Mouse (Mus musculus) adrenal gland, adult 8-10 months (tissue): ENCODE results near the gene Bak1. TPM values are rescaled to one million over a fixed set of nuclear protein-coding genes. Genes with fewer than 3 reads are reported as not detected.

Experiments used
- DNase-seq: peaks from one replicate; pipeline ENCODE4 v3.0.0; 2022
- total RNA-seq, 4 experiments: library from RNA; stranded (reverse); gene quantifications; 2 replicates each; pipeline ENCODE4 v1.2.4; 2022

Bak1 gene
- 10 to 100 TPM; 30.6 to 34.9 (median 32.4) TPM for total RNA-seq

DNA sequence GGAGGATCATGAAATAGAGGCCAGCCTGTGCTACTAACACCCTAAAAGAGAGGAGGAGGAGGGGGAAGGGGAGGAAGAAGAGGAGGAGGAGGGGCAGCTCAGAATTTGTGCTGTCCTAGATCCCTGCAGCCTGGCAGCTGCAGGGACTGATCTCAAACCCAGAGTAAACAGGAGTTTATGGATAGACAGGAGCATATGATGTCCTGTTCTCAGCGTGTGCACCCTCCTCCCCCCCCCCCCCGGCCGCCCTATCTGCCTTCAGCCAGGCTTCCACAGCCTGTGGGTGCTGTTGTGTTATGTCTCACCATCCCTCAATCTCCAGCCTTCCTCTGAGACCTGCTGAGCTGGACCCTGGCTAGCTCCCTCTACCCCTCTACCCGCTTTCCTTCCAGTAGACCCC lies at the start of gene Bak1:
Gene Bak1 (minus strand): TSS at position 101 of the 400 bp plus-strand sequence.
- no peak for DNase-seq

DNA sequence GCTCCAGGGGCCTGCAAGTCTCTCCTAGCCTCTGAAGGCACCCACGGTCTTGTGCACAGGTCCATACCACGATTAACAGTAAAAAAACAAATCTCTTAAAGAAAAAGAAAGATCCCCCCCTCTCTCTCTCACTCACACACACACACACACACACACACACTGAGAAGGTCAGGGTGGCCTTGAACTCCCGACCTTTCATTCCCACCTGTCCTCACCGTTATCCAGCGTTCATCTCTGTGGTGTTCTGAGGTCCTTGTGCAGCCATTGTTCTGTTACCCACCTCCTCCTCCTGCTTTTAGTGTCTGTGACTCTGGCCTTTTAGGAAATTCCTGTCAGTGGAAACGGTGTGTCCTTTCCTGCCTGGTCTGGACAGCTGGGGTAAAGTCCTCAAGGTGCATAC lies 49.7 kb upstream of the Bak1 start:
- DNase-seq: no peak

DNA sequence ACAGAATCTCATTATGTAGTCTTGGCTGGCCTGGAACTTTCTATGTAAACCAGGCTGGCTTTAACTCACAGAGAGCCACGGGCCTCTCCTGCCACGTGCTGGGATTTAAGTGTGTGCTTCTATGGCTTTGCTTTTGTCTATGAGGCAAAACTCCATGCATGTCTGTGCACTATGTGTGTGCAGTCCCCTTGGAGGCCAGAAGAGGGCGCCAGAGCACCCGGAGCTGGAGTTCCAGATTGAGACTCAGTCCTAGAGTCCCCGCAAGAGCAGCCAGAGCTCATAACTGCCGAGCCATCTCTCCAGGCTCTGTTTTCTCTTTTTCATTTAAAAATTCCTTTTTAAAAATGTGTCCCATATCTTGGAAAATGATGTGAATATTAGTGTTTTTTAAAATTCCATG lies 49.1 kb upstream of the Bak1 start:
- DNase-seq: no peak

DNA sequence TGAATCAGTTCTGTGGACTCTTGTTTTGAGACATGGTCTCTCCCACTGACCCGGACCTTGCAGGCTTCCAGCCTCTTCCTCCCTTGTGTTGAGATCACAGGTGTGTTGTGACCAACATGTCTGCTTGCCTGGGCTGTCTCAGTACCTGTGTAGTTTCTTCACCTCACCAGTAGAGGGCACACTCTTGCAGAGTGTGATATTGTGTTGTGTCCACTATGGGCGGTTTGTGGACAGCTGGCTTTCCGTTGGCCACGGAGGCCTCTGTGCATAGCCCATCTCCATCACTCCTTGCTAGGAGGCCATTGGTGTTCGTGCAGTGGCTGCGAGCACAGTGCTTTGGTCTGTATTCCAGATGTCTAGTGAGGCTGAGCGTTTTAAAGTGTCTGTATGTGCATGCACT lies 48.3 kb upstream of the Bak1 start:
- no peak for DNase-seq

DNA sequence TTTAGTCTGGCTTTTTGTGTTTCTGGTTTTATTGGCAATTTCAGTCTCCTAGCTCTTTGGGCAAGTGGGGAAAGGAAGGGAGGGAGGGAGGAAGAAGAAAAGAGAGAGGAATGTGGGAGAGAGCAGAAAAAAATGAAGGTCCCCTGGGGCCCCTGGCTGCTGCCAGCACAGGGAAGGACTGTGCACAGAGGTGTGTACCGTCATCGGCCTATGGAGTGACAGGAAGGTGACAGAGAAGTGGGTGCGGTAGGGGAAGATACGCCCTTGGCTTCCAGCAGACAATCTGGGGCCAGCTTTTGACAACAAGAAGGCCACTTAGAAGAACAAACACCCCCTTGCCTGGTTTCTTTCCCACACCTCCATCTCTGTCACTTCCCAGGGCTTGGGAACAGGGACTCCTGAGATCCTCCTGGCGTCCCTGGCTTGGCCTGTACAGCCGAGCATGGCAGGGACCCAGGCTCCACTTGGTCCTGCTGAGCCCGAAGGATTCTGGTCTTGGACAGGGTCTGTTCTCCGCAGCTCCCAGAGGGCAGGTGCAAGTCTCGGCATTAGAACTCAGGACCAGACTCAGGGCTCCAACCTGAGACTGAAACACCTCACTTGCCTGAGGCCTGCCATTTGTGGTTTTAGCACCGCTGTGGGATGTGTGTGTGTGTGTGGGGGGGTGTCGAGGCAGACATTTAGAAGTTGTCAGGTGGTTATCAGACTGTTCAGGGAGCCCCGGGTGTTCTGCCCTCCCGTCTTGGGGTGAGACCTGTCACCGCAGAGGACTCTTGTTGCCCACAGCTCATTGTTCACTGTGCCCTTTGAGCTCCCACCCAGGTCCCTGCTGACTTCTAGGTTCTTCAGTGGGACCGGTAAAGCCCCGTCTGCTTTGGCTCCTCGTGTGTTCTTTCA lies 46.3 kb upstream of the Bak1 start:
- no peak for DNase-seq

DNA sequence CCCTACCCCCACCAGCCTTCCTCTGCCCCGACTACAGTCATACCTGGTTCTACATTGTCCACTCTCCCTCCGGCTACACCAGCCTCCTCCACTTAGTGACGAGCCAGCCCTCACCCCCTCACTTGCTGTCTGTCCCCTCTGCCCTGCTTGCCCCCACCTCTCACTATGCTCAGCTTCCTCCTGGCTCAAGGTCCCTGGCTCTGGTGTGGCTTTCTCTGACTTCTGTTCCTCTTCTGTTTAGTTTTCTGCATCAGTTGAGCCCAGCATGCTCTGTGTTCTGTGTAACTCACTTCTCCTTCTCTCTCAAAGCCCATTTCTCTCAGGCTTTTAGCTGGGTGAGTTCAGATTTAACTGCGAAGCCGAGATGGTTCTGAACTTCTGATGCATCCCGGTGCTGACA lies 45.4 kb upstream of the Bak1 start:
- DNase-seq: no peak

DNA sequence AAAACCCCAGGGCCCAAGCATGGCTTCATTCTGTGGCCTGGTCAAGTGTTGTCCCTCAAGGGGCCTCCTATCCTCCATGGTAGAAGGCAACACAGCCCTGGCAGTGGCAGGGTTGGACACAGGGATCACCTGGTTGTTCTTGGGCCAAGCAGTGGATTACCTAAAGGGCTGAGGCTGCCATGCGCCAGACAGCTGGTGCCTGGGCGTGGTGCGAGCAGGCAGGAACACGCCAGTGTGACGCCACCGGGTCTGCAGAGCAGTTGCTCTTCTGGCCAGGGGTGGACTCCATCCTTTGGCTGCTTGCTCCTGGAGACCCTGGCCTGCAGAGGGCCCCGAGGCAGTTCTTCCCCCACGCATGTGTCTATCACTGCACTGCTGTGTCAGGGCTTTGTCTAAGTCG lies 45.0 kb upstream of the Bak1 start:
- no peak for DNase-seq

DNA sequence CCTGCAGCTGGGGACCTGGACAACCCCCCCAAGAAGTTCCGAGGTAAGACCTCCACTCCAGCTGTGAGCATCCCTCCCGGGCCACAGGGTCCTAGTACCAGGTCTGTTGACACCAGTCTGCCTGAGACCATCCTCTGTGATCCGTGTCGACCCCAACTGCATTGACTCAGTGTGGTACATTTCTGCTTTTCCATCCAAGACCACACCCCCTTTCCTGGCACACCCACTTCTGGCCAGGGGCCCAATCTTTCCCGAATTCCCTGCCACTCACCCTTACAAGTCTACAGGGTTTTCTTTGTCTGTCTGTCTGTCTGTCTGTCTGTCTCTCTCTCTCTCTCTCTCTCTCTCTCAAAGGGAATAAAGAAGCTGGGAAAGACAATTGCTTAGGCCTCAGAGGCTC lies 44.3 kb upstream of the Bak1 start:
- DNase-seq: no peak

DNA sequence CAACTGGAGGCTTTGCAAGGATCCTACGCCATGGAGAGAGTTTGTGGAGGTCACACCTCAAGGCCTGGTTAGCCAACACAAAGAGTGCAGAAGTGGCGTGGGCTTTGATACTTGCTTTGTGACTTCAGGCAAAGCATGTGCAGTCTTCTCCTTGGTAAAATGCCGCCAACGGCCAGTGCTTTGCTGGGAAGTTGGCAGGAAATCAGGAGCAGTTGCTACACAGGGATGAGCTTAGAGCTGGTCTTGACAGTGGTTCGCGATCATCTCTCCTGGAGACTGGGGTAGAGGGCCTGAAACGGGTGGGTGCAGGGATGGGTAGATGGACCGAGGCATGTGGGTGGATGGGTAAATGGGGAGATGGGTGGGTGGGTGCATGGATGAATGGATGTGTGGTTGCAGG lies 43.6 kb upstream of the Bak1 start:
- no peak for DNase-seq

DNA sequence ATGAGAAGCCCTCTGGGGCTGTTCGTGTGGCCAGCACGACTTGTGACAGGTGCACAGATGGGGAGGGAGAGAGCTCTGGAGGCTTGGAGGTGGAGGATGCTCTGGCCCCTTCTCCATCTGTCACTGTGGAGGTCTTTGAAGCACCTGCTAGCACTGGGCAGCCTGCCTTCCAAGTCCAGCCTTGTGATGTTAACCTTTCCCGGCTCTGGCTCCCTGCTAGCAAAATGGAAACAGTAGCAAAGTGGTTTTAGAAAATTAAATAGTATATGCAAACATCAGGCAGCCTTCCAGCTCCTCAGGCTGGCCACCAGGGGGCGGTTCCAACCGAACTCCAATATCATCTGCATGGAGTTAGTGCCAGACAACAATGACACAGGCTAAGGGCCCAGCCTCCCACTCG lies 42.8 kb upstream of the Bak1 start:
- DNase-seq: no peak

DNA sequence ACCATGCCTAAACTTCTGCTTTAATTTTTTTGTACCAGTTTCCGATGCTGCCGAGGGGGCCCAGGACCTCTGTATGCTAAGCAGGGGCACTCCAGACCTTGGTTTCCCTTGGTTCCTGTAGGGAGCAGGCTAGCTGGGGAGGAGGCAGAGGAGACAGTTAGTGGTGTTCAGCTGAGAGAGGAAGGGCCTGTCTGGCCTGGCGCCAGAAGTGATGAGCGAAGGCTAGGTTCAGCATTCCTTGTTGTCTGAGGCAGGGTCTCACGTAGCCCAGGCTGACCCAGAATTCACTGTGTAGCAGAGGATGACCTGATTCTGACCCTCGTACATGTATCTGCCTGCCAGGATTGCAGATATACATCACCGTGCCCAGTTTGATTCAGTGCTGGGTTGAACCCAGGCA lies 42.1 kb upstream of the Bak1 start:
- no peak for DNase-seq

DNA sequence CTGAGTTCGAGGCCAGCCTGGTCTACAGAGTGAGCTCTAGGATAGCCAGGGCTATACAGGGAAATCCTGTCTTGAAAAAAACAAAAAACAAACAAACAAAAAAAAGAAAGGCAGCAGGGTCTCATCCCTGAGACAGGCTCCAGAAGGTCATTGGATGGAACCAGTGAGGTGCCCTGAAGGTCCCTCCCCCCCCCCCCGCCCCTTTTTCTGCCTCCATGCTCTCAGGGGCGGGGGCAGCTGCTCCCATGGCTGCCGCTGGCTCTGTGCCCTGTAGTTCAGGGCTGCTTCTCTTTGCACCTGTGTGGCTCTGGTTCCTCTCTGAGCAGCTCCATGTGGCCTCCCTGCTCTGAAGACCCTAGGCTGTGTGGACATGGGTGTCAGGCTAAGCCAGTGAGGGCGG lies 40.3 kb upstream of the Bak1 start:
- DNase-seq: no peak

DNA sequence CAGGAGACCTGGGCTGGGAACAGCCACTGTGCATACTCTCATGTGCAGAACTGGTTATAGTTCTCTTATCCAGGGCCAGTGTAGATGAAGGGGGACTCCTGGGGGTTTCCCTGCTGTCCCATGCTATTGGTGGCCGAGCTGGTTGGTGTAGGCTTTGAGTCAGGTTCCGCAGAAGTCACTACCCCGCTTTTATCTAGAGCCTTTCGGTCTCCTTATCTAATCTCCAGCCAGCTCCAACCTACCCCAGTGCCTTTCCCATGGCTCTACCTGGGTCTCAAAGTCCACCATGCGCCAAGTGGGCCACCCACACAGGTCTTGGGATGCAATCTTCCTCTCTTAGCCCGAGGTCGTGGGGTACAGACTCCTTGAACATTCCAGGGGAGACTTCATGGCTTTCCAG lies 37.3 kb upstream of the Bak1 start:
- DNase-seq: no peak

DNA sequence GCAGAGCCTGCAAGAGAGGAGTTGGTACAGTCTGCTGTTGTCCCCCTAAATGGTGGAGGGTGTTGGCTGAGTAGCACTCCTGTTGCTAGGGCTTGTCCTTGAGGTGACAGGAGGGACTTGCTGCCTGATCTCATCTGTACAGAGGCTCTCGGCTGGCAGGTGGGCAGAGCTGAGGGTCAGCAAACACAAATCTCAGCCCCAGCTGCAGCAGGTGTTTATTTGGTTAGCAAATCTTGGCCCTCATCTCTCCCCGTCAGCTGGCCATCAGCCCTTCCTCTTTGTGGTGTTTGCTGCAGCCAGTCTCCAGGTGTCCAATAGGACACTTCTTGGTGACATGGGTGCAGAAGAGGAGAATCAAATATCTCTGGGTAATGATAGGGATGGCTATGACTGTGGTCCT lies 35.4 kb upstream of the Bak1 start:
- DNase-seq: no peak

DNA sequence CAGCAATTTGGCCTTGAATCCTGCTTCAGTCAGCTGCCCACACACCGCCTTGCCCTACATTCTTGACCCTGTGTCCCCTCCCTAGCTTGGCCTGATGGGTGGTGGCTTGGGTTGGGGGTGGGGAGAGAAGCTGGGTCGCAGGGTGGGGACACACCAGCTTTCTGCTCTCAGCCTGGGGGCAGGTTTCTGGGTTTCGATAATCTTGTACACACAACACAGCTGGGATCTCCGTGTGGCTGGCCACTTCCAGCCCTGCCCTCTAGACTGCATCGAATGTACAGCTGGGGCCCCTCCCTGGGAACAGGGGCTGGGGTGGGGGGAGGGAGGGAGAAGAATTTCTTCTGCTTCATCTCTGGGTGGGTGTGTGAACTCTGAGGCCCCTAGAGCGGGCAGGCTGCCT lies 34.9 kb upstream of the Bak1 start:
- DNase-seq: no peak

DNA sequence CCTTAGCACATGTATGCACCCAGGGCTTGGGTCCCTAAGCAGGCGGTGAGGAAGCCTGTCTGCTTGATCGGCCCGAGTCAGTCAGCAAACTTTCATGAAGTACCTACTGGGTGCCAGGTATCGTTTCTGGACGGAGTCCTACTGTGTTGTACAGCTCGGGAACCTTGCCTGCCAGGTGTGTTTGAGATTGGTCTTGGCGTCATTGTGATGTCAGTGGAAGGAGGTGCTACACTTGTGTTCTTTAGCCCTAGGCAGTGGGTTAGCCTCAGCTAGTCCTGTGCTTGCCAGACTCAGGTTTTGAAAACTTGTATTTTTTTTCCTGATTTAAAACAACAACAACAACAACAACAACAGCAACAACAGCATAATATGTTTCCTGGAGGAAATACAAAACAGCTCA lies 33.9 kb upstream of the Bak1 start:
- no peak for DNase-seq

DNA sequence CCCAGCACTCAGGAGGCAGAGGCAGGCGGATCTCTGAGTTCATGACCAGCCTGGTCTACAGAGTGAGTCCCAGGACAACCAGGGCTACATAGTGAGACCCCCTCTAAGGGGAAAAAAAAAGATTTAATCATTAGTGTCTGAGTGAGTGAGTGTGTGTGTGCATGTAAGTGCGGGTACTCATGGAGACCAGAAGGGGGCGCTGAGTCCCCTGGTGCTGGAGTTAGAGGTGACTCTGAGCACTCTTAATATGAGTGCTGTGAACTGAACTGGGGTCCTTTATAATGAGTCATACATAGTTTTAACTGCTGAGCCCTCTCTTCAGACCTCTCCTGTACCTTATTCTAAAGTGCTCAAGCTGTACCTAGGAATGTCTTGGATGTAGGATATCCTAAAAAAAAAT lies 32.9 kb upstream of the Bak1 start:
- DNase-seq: no peak

DNA sequence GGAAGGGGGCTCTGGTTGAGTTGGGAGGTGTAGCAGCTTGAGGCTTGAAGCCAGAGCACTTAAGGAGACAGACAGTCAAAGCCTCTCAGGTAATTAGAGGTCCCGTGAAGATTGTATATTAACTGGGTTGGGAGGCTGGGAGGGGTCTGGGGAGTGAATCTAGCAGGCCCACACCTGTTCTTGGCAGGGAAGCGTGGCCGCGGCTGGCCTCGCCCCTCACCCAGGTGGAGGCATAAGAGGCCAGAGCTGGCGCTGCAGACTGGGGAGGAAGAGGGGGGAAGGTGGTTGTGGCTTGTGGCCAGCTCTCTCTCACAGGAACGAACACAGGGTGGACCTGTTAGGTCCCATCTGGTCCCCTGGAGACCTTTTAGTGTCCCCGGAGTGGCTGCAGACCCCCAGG lies 31.9 kb upstream of the Bak1 start:
- DNase-seq: no peak

DNA sequence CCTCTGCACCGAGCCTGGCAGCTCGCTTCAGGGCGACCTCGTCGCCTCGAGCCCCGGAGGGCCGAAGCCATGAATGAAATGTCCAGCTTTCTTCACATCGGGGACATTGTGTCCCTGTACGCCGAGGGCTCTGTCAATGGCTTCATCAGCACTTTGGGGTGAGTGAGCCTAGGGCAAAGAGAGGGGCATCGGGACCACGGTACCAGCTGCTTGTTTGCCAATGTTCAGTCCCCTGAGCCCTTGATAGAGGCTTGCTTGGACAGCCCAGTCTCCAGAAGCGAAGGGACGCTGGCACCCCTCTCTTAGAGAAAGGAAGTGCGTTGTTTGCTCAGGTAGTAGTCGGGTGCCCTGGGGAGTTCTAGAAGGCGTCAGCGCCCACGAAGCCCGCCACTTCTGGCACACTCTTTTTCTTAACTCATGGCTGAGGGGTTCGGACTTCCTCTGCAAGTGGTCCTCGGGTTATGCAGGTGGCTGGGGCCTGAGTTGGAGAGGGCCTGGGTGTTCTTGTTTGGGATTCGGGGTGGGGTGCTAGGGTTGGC lies 28.8 kb upstream of the Bak1 start:
- no peak for DNase-seq

DNA sequence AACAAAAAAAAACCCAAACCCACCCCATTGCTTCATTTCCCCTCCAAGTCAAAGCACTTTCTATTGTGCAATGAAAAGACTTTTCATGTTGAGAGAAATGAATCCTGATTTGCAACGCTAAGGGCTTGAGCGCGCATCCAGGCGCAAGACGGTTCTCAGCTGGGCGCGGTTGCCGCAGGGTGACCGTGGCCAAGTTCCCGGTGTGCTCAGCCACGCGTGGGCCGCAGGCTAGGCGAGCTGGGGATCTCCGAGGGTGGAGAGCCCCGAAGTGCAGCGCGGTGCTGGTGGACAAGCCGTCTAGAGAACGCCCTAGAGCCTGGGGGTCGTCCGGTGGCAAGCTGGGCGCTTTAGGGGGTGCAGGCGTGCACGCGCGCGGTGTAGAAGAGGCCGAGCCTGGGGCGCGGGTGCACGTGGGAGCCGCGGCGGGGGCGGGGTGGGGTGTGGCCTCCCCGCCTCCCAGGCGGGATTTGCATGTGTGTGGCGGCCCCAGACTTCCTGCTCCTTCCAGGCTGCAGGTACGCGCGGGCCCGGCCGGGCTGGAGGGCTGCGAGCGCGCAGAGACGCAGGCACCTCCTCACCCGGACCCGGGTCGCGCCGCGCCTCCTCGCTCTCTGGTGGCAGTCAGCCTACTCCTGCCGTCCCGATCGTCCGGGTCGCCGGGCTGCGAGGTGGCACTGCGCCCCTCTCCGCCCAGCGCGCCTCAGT lies 28.2 kb upstream of the Bak1 start, which contains the start of gene Itpr3:
Gene Itpr3 (plus strand): TSS at position 493 of the 705 bp plus-strand sequence.
- peak; percentile 63 for DNase-seq

DNA sequence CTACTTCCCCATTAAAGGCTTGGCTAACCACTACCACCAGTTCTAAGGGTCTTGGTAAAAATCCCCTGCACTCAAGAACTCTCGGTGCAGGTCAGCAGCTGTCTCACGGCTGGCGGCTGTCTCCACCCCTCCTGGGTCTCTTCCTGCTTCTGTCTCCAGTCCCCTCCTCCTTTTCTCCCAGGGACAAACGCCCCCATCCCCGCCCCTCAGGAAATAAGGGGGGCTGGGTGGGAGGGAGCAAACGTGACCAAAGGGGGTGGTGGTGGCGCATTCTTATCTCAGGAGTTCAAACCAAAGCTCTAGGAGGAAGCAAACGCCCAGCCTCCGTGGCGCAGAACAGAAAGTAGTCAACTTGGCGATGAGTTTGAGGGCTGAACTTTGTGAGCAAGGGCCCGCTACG lies 27.4 kb upstream of the Bak1 start:
- peak; percentile 63 for DNase-seq

DNA sequence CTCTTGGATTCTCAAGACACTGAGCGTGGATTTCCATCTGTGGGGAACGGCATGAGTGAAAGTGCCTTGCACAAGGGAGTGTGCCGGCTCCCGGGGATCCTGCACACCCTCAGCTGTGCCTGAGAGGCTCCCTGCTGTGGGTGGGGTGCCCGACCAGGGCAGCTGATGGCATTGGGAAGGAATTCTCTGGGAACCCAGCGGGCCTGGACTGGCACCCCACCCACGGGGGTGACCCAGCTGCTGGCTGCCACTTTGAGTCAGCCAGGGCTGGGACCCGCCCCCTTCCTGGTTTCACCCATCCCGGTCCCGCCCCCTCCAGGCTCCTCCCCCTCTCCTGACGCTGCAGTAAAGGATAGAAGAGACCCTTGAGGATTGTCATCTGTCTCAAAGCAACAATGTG lies 22.7 kb upstream of the Bak1 start:
- DNase-seq: no peak

DNA sequence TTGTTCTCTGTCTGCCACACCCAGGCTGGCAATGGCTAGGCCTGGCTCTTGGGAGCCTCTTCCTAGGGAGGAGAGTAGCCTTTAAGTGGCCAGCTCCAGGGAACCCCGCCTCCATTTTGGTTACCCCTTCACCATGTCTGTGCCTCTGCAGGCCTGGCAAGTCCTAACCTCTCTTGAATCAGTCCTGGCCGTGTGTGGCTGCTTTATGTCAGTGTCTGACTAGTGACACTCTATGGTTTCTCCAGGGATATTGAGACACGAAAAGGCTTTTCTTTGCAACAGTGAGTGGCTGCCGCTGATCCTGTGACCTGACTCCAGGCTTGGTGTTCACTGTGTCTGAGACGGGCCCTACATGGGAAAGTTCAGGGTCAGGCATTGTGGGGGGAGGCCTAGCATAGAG lies 22.0 kb upstream of the Bak1 start:
- no peak for DNase-seq
